Mouse (Mus musculus): ENCODE measurements around the gene Zfp759.

Gene Zfp759

GRCm38 (mm10) chr13:67121360-67121759, at the start of gene Zfp759:
Zfp759 (plus strand) TSS chr13:67121660.

GRCm38 (mm10) chr13:67072786-67073185, 48.7 kb upstream of the Zfp759 start:
- 95% methylated on average over 2 of the region's 2 CpGs for WGBS

GRCm38 (mm10) chr13:67077244-67077643, 44.2 kb upstream of the Zfp759 start:
- WGBS = 99% methylated on average over 2 of the region's 2 CpGs

- WGBS = under 1% methylated on average over 24 of the region's 24 CpGs
Observed at GRCm38 (mm10) chr13:67081142-67081713, 40.2 kb upstream of the Zfp759 start.

- 81% methylated on average over 1 of the region's 1 CpGs for WGBS
Observed at GRCm38 (mm10) chr13:67081946-67082345, 39.5 kb upstream of the Zfp759 start.

GRCm38 (mm10) chr13:67090154-67090553, 31.3 kb upstream of the Zfp759 start:
- WGBS = 85% methylated on average over 1 of the region's 1 CpGs

GRCm38 (mm10) chr13:67097876-67098275, 23.6 kb upstream of the Zfp759 start, which contains the start of gene Zfp708:
Zfp708 (minus strand) TSS chr13:67097976.
- WGBS = 93% methylated on average over 10 of the region's 10 CpGs

- 52% methylated on average over 9 of the region's 9 CpGs for WGBS
Observed at GRCm38 (mm10) chr13:67107681-67108080, 13.8 kb upstream of the Zfp759 start.

- WGBS = under 1% methylated on average over 17 of the region's 17 CpGs
Observed at GRCm38 (mm10) chr13:67108194-67108820, 13.2 kb upstream of the Zfp759 start, which contains the start of gene Gm28557. Gm28557 (minus strand) TSS chr13:67108604.

- WGBS = 2% methylated on average over 9 of the region's 9 CpGs
Observed at GRCm38 (mm10) chr13:67108821-67109206, 12.6 kb upstream of the Zfp759 start.

GRCm38 (mm10) chr13:67112096-67112495, 9.4 kb upstream of the Zfp759 start:
- WGBS = 86% methylated on average over 12 of the region's 12 CpGs

- WGBS = 91% methylated on average over 2 of the region's 2 CpGs
Observed at GRCm38 (mm10) chr13:67113287-67113686, 8.2 kb upstream of the Zfp759 start.

- 93% methylated on average over 8 of the region's 8 CpGs for WGBS
Observed at GRCm38 (mm10) chr13:67116163-67116562, 5.3 kb upstream of the Zfp759 start, which contains the start of gene Rslcan18. Rslcan18 (minus strand) TSS chr13:67116263.

- 96% methylated on average over 1 of the region's 1 CpGs for WGBS
Observed at GRCm38 (mm10) chr13:67124460-67124859, 3.0 kb downstream of the Zfp759 start.

- WGBS = 78% methylated on average over 10 of the region's 10 CpGs
Observed at GRCm38 (mm10) chr13:67127507-67127906, 6.0 kb downstream of the Zfp759 start.

- WGBS = under 1% methylated on average over 18 of the region's 18 CpGs
Observed at GRCm38 (mm10) chr13:67128038-67128721, 6.7 kb downstream of the Zfp759 start.

GRCm38 (mm10) chr13:67166122-67166521, 44.7 kb downstream of the Zfp759 start:
- 61% methylated on average over 4 of the region's 4 CpGs for WGBS

GRCm38 (mm10) chr13:67172991-67173722, 51.7 kb downstream of the Zfp759 start, which contains the start of gene Rsl1:
Rsl1 (plus strand) TSS chr13:67173182.
- under 1% methylated on average over 17 of the region's 17 CpGs for WGBS

- 9% methylated on average over 5 of the region's 5 CpGs for WGBS
Observed at GRCm38 (mm10) chr13:67173723-67174055, 52.2 kb downstream of the Zfp759 start.
